Mouse (Mus musculus): Measurements from ENCODE around the gene Pnisr. TPM values are rescaled to one million over a fixed set of nuclear protein-coding genes. Genes with fewer than 3 reads are reported as not detected.

The Pnisr gene
- polyA plus RNA-seq (2015; fragmentation: Nextera tagmentation; extraction: Ambion mirVana): 36.3 and 41.6 TPM in 2 replicates

DNA sequence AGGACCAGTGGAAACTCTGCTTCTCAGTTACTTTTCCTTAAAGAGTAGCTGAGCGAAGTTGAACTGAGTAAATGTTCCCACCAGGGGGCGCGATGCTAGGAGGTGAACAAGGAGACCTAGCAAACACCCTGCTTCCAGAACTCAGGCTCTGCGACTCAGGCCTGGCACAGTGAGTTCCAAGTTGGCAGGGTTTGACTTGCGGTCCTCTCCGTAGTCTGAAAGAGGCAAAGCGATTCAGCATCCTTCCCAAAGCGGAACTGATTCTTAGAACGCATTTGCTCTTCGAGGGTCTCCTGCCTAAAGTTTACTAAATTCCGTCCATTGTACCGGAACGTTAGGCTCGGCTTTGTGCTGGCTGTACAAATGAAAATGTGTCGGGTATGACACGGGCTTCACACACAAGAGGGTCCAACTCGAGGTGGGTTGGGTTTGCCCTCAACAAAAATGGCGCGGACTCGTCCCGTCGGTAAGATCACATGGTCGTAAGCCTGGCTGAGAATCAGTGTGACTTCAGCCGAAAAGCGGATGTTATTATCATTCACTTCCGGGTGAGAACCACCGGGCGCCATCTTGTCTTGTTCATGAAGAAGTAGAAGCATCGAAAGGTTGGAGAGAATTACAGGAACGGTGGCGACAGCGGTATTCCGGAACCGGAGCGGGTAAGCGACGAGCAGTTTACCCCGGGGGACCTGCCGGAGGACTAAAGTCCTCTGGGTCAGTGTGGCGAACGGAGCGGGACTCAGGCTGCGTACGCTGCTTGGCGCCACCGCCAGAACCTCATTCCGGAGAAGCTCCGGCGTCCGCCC, at the start of gene Pnisr:
TSS of gene Pnisr (plus strand) at position 103 of the 806 bp plus-strand sequence.
- H3K36me3 ChIP-seq (ENCODE audit: control insufficient read depth, insufficient read depth): no peaks in the 10 kb centered on the region
- H3K9ac ChIP-seq (ENCODE audit: low read depth, low read length): peak within 1 kb of the TSS; percentile 91
- no peaks in the 10 kb centered on the region for H3K27me3 ChIP-seq (replicated peaks; ENCODE audit: control insufficient read depth, insufficient read depth, low read length)
- TF ChIP-seq CTCF (IDR thresholded peaks at IDR 0.05; ENCODE audit: low read depth): peak; percentile 95
- WGBS: under 1% methylated on average over 50 of the region's 50 CpGs
- peak within 1 kb of the TSS; percentile 66 for H3K4me2 ChIP-seq (replicated peaks; ENCODE audit: low read depth)
- ATAC-seq: peak; percentile 99
- H3K27ac ChIP-seq (ENCODE audit: low read depth, low read length): peak within 1 kb of the TSS; percentile 95
- peak within 1 kb of the TSS; percentile 77 for H3K4me3 ChIP-seq (ENCODE audit: low read depth, low read length)
- peaks cover 5% of the 10 kb centered on the region; the same call in 1 of the 2 replicates for H3K4me1 ChIP-seq (replicated peaks; ENCODE audit: control insufficient read depth, insufficient read depth, low read length)
- H3K9me3 ChIP-seq (ENCODE audit: control insufficient read depth): no peaks in the 10 kb centered on the region

DNA sequence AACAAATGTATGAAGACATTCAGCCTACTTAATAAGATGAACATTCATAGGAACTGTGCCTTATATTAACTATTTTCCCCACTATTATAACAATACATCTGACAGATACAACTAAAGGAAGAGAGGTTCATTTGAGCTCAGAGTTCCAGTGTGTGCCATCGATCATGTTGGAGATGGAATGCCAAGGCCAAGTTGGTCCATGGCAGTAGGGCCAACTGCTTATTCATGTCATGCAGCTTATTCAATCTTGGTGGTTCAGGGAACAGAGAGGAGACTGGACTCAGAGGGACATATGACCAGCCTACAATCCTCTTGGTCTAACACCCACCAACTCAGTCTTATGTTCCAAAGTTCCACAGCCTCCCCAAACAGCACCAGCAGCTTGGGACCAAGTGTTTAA, 46.4 kb upstream of the Pnisr start:
- Histone ChIP-seq H3K4me1 (replicated peaks; ENCODE audit: control insufficient read depth, insufficient read depth, low read length) (no peaks in the 10 kb centered on the region), H3K4me2 (replicated peaks; ENCODE audit: low read depth) (no peak overlapping the region), H3K27me3 (replicated peaks; ENCODE audit: control insufficient read depth, insufficient read depth, low read length) (no peaks in the 10 kb centered on the region), H3K27ac (ENCODE audit: low read depth, low read length) (no peak overlapping the region), H3K9me3 (ENCODE audit: control insufficient read depth) (no peaks in the 10 kb centered on the region), H3K36me3 (ENCODE audit: control insufficient read depth, insufficient read depth) (peaks cover 42% of the 10 kb centered on the region), H3K4me3 (ENCODE audit: low read depth, low read length) (no peak overlapping the region), H3K9ac (ENCODE audit: low read depth, low read length) (no peak overlapping the region)
- 98% methylated on average over 1 of the region's 1 CpGs for WGBS
- no peak for ATAC-seq
- no peak for TF ChIP-seq CTCF (IDR thresholded peaks at IDR 0.05; ENCODE audit: low read depth)

- H3K36me3 ChIP-seq (ENCODE audit: control insufficient read depth, insufficient read depth): peaks cover 42% of the 10 kb centered on the region
- no peaks in the 10 kb centered on the region for H3K27me3 ChIP-seq (replicated peaks; ENCODE audit: control insufficient read depth, insufficient read depth, low read length)
- no peak overlapping the region for H3K4me3 ChIP-seq (ENCODE audit: low read depth, low read length)
- no peak overlapping the region for H3K4me2 ChIP-seq (replicated peaks; ENCODE audit: low read depth)
- H3K9ac ChIP-seq (ENCODE audit: low read depth, low read length): no peak overlapping the region
- 97% methylated on average over 2 of the region's 2 CpGs for WGBS
- TF ChIP-seq CTCF (IDR thresholded peaks at IDR 0.05; ENCODE audit: low read depth): no peak
- H3K27ac ChIP-seq (ENCODE audit: low read depth, low read length): no peak overlapping the region
- H3K4me1 ChIP-seq (replicated peaks; ENCODE audit: control insufficient read depth, insufficient read depth, low read length): no peaks in the 10 kb centered on the region
- no peak for ATAC-seq
- no peaks in the 10 kb centered on the region for H3K9me3 ChIP-seq (ENCODE audit: control insufficient read depth)
These were observed 45.8 kb upstream of the Pnisr start for GRCm38 (mm10) chr4:21801620-21802019.

GRCm38 (mm10) chr4:21807204-21807603, 40.2 kb upstream of the Pnisr start:
- Histone ChIP-seq H3K9ac (ENCODE audit: low read depth, low read length) (no peak overlapping the region), H3K36me3 (ENCODE audit: control insufficient read depth, insufficient read depth) (peaks cover 20% of the 10 kb centered on the region), H3K4me2 (replicated peaks; ENCODE audit: low read depth) (no peak overlapping the region), H3K4me1 (replicated peaks; ENCODE audit: control insufficient read depth, insufficient read depth, low read length) (no peaks in the 10 kb centered on the region), H3K27me3 (replicated peaks; ENCODE audit: control insufficient read depth, insufficient read depth, low read length) (no peaks in the 10 kb centered on the region), H3K9me3 (ENCODE audit: control insufficient read depth) (no peaks in the 10 kb centered on the region), H3K4me3 (ENCODE audit: low read depth, low read length) (no peak overlapping the region), H3K27ac (ENCODE audit: low read depth, low read length) (no peak overlapping the region)
- 81% methylated on average over 5 of the region's 5 CpGs for WGBS
- no peak for ATAC-seq
- no peak for TF ChIP-seq CTCF (IDR thresholded peaks at IDR 0.05; ENCODE audit: low read depth)

- Histone ChIP-seq H3K4me2 (replicated peaks; ENCODE audit: low read depth) (no peak overlapping the region), H3K9me3 (ENCODE audit: control insufficient read depth) (no peaks in the 10 kb centered on the region), H3K27me3 (replicated peaks; ENCODE audit: control insufficient read depth, insufficient read depth, low read length) (no peaks in the 10 kb centered on the region), H3K9ac (ENCODE audit: low read depth, low read length) (no peak overlapping the region), H3K4me1 (replicated peaks; ENCODE audit: control insufficient read depth, insufficient read depth, low read length) (no peaks in the 10 kb centered on the region), H3K4me3 (ENCODE audit: low read depth, low read length) (no peak overlapping the region), H3K36me3 (ENCODE audit: control insufficient read depth, insufficient read depth) (peaks cover 15% of the 10 kb centered on the region; the same call in 1 of the 2 replicates), H3K27ac (ENCODE audit: low read depth, low read length) (no peak overlapping the region)
- WGBS: 60% methylated on average over 3 of the region's 3 CpGs
- TF ChIP-seq CTCF (IDR thresholded peaks at IDR 0.05; ENCODE audit: low read depth): no peak
- peak; percentile 65; the same call in 1 of the 2 replicates for ATAC-seq
These were observed 36.8 kb upstream of the Pnisr start for GRCm38 (mm10) chr4:21810608-21811007.

- TF ChIP-seq CTCF (IDR thresholded peaks at IDR 0.05; ENCODE audit: low read depth): no peak
- Histone ChIP-seq H3K4me3 (ENCODE audit: low read depth, low read length) (no peak overlapping the region), H3K4me1 (replicated peaks; ENCODE audit: control insufficient read depth, insufficient read depth, low read length) (no peaks in the 10 kb centered on the region), H3K27ac (ENCODE audit: low read depth, low read length) (no peak overlapping the region), H3K27me3 (replicated peaks; ENCODE audit: control insufficient read depth, insufficient read depth, low read length) (no peaks in the 10 kb centered on the region), H3K36me3 (ENCODE audit: control insufficient read depth, insufficient read depth) (peaks cover 20% of the 10 kb centered on the region), H3K9ac (ENCODE audit: low read depth, low read length) (no peak overlapping the region), H3K9me3 (ENCODE audit: control insufficient read depth) (no peaks in the 10 kb centered on the region), H3K4me2 (replicated peaks; ENCODE audit: low read depth) (no peak overlapping the region)
- ATAC-seq: no peak
- 86% methylated on average over 6 of the region's 6 CpGs for WGBS
These were observed 34.7 kb upstream of the Pnisr start for GRCm38 (mm10) chr4:21812635-21813034.

Measured in intestine, postnatal 0 days (tissue).